Mouse (Mus musculus): ENCODE data around the gene Ppp4r1. TPM values are rescaled to one million over a fixed set of nuclear protein-coding genes. Genes with fewer than 3 reads are reported as not detected.
A peak's percentile ranks its signal among the peaks of the same experiment; 100 is the strongest.

The Ppp4r1 gene
- total and polyA plus RNA-seq, 2 experiments from 2014 or later: 24.9 to 48.6 TPM

DNA sequence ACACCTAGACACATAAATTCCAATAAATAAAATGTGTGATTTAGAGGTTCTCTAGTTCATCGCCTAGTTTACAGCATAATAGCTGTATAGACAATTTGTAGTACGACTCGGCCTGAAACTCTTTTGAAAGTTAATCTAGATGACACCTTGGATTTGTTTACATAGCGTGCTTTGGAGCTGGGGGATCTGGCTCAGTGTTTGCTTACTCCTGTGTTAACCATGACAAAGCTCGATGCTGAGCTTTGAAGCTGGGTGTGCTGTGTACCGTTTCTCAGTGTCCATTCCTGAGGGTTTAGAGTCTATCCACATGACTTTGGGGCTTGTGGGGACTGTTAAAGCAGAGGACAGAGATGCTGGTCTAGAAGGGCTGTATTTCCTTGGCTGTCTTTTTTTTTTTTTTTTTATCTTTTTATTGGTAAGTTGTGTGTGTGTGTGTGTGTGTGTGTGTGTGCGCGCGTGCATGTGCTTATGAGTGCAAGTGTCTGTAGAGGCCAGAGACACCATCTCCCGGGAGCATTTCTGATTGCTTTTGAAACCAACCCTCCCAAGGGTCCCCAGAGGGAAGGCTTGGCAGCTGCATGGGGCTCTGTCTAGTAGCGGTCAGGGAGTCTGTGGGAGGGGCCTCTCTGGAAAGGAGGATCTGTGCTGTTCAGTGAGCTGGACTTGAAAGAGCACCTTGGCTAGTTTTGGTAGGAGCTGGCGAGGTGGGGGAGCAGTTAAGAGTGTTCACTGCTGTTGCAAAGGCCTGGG lies 6.3 kb downstream of the Ppp4r1 start:
- Histone ChIP-seq H3K4me2 (ENCODE audit: low read depth, low read length) (no peak overlapping the region), H3K27me3 (ENCODE audit: insufficient read depth, low read length) (no peaks in the 10 kb centered on the region), H3K4me3 (ENCODE audit: low read length) (no peak overlapping the region), H3K27ac (no peak overlapping the region), H3K9ac (replicated peaks; ENCODE audit: low read length) (no peak overlapping the region), H3K9me3 (ENCODE audit: low read length) (no peaks in the 10 kb centered on the region), H3K4me1 (ENCODE audit: insufficient read depth, low read length) (peaks cover 9% of the 10 kb centered on the region; the same call in 1 of the 2 replicates), H3K36me3 (ENCODE audit: insufficient read depth, low read length) (no peaks in the 10 kb centered on the region)
- DNase-seq (ENCODE audit: low spot score) (no peak), ATAC-seq (no peak)
- 74% methylated on average over 12 of the region's 12 CpGs for WGBS
- TF ChIP-seq CTCF (IDR thresholded peaks at IDR 0.05; ENCODE audit: low read depth): no peak

DNA sequence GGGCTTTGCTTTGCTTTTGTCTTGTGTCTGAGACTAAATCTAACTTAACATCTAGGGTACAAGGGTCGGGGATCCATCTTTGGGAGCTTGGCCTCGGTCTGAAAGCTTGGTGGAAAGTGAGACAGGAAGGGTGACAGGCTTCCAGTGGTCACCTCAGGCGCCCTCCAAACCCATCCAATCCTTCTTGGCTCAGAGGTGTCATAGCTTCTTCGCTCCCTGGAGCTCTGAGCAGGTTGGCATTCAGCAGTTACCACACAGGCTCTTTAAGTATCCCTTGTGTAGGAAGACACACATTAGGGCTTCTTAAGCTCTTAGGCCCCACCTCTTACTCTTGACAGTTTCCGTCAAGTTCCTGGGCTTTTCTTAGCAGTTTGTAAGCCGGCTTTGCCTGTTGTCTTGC lies 7.2 kb downstream of the Ppp4r1 start:
- H3K36me3 ChIP-seq (ENCODE audit: insufficient read depth, low read length): no peaks in the 10 kb centered on the region
- H3K4me1 ChIP-seq (ENCODE audit: insufficient read depth, low read length): peaks cover 6% of the 10 kb centered on the region; the same call in 1 of the 2 replicates
- ATAC-seq (no peak), DNase-seq (ENCODE audit: low spot score) (no peak)
- H3K27ac ChIP-seq: no peak overlapping the region
- H3K9ac ChIP-seq (replicated peaks; ENCODE audit: low read length): no peak overlapping the region
- WGBS: 94% methylated on average over 6 of the region's 6 CpGs
- no peak for TF ChIP-seq CTCF (IDR thresholded peaks at IDR 0.05; ENCODE audit: low read depth)
- H3K27me3 ChIP-seq (ENCODE audit: insufficient read depth, low read length): no peaks in the 10 kb centered on the region
- no peak overlapping the region for H3K4me2 ChIP-seq (ENCODE audit: low read depth, low read length)
- no peaks in the 10 kb centered on the region for H3K9me3 ChIP-seq (ENCODE audit: low read length)
- H3K4me3 ChIP-seq (ENCODE audit: low read length): no peak overlapping the region

DNA sequence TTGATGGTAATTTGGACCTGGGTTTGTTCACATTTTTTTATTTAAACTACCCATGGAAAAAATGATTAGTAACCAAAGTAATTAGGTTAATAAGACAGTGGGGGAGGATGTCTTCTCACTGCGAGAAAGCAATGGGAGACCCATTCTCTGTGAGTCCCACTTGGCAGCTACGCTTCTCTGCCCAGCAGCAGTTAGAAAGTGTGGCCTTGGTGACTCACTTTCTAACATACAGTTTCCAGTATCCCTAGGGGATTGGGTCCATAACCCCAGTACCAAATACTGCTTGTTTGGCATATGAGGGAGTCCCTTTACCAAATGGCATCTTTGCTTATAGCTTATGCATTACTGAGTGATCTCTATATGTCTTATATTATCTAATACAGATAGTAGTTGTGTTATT lies 8.8 kb downstream of the Ppp4r1 start:
- TF ChIP-seq CTCF (IDR thresholded peaks at IDR 0.05; ENCODE audit: low read depth): no peak
- Histone ChIP-seq H3K4me2 (ENCODE audit: low read depth, low read length) (no peak overlapping the region), H3K4me1 (ENCODE audit: insufficient read depth, low read length) (no peaks in the 10 kb centered on the region), H3K9me3 (ENCODE audit: low read length) (no peaks in the 10 kb centered on the region), H3K27me3 (ENCODE audit: insufficient read depth, low read length) (no peaks in the 10 kb centered on the region), H3K27ac (no peak overlapping the region), H3K4me3 (ENCODE audit: low read length) (no peak overlapping the region), H3K36me3 (ENCODE audit: insufficient read depth, low read length) (no peaks in the 10 kb centered on the region), H3K9ac (replicated peaks; ENCODE audit: low read length) (no peak overlapping the region)
- 53% methylated on average over 2 of the region's 2 CpGs for WGBS
- no peak for DNase-seq (ENCODE audit: low spot score)
- no peak for ATAC-seq

DNA sequence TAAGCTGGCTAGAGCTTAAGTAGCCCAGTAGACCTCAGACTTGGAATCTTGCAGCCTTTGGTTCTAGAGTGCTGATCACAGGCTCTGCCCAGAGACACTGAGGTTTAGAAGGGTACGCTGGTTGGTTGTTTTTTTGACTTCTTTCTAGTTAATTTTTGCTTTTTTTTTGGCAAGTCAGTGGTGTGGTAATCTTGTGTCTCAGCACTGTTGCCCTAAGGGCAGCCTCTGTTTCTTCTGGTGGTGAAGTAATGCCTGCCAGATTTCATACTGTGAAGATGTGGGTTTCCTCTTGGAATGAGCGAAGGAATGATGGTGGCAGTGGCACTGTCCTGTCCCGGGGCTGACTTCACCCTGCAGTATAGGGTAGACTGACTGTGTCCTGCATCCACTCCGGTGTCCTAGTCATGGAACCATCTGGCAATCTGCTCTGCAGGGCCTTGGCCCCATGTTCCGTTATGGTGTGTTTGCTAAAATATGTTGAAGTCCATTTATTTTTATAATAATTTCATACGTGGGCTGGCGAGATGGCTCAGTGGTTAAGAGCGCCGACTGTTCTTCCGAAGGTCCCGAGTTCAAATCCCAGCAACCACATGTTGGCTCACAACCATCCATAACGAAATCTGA lies 11.0 kb downstream of the Ppp4r1 start:
- no peak overlapping the region for H3K4me3 ChIP-seq (ENCODE audit: low read length)
- no peak overlapping the region for H3K27ac ChIP-seq
- DNase-seq (ENCODE audit: low spot score) (no peak), ATAC-seq (no peak)
- H3K27me3 ChIP-seq (ENCODE audit: insufficient read depth, low read length): no peaks in the 10 kb centered on the region
- no peaks in the 10 kb centered on the region for H3K9me3 ChIP-seq (ENCODE audit: low read length)
- TF ChIP-seq CTCF (IDR thresholded peaks at IDR 0.05; ENCODE audit: low read depth): no peak
- no peak overlapping the region for H3K9ac ChIP-seq (replicated peaks; ENCODE audit: low read length)
- no peak overlapping the region for H3K4me2 ChIP-seq (ENCODE audit: low read depth, low read length)
- no peaks in the 10 kb centered on the region for H3K4me1 ChIP-seq (ENCODE audit: insufficient read depth, low read length)
- 90% methylated on average over 12 of the region's 12 CpGs for WGBS
- H3K36me3 ChIP-seq (ENCODE audit: insufficient read depth, low read length): no peaks in the 10 kb centered on the region

DNA sequence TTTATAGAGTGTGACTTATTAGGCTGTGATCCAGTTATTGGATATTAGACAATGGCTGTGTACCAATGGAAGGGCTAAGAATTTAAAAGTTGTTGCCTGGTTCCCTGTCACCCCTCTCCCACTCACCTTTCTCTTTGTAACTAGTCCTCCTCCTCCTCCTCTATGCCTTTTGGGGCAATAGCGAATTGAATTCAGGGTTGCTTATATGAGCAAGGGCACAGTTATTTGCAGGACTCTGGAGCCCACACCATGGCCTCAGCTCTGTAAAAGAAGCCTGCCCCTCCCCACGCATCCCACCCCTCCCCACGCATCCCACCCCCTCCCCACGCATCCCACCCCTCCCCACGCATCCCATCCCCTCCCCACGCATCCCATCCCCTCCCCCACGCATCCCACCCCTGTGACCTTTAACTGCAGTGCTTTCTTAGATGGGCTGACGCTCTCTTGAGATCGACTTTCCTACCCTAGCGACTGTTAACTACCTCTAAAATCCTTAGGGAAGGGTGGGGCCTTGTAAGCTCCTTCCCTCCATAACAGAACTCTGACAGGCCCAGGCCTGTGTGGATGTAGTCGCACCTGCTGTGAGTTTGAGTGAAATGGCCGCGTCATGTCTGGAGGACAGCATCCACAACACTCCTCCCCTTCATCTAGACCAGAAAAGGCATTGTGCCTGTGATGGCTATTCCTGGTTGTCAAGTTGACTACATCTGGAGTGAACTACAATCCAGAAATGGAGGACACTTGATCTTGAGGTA lies 11.9 kb downstream of the Ppp4r1 start:
- no peak overlapping the region for H3K27ac ChIP-seq
- no peak for ATAC-seq
- DNase-seq (ENCODE audit: low spot score): no peak
- H3K9me3 ChIP-seq (ENCODE audit: low read length): no peaks in the 10 kb centered on the region
- no peak overlapping the region for H3K4me3 ChIP-seq (ENCODE audit: low read length)
- no peak overlapping the region for H3K4me2 ChIP-seq (ENCODE audit: low read depth, low read length)
- no peak overlapping the region for H3K9ac ChIP-seq (replicated peaks; ENCODE audit: low read length)
- 84% methylated on average over 13 of the region's 13 CpGs for WGBS
- no peaks in the 10 kb centered on the region for H3K36me3 ChIP-seq (ENCODE audit: insufficient read depth, low read length)
- H3K27me3 ChIP-seq (ENCODE audit: insufficient read depth, low read length): no peaks in the 10 kb centered on the region
- H3K4me1 ChIP-seq (ENCODE audit: insufficient read depth, low read length): no peaks in the 10 kb centered on the region
- TF ChIP-seq CTCF (IDR thresholded peaks at IDR 0.05; ENCODE audit: low read depth): no peak

DNA sequence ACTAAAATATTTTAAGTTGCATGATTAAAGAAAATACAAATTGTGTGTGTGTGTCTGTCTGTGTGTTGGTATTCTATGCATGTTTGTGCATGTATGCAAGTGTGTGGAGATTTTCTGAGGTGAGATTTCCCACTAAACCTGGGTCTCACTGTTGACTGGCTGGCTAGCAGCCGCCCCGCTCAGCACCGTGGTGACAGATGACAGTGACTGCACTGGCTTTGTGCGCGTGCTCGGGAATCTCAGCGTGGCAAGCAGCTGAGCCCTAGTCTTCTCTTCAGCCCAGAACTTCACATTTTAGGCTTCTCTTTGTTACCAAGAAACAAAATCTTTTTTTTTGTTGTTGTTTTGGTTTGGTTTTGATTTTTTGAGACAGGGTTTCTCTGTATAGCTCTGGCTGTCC lies 13.7 kb downstream of the Ppp4r1 start:
- H3K4me3 ChIP-seq (ENCODE audit: low read length): no peak overlapping the region
- H3K9ac ChIP-seq (replicated peaks; ENCODE audit: low read length): no peak overlapping the region
- WGBS: 42% methylated on average over 7 of the region's 7 CpGs
- no peak for TF ChIP-seq CTCF (IDR thresholded peaks at IDR 0.05; ENCODE audit: low read depth)
- ATAC-seq: no peak
- DNase-seq (ENCODE audit: low spot score): peak; percentile 18
- H3K27me3 ChIP-seq (ENCODE audit: insufficient read depth, low read length): no peaks in the 10 kb centered on the region
- H3K27ac ChIP-seq: no peak overlapping the region
- no peaks in the 10 kb centered on the region for H3K9me3 ChIP-seq (ENCODE audit: low read length)
- H3K36me3 ChIP-seq (ENCODE audit: insufficient read depth, low read length): no peaks in the 10 kb centered on the region
- H3K4me1 ChIP-seq (ENCODE audit: insufficient read depth, low read length): no peaks in the 10 kb centered on the region
- H3K4me2 ChIP-seq (ENCODE audit: low read depth, low read length): no peak overlapping the region

Data from hindbrain, postnatal 0 days (tissue).